Mouse (Mus musculus) embryonic facial prominence, embryonic 14.5 days (tissue): ENCODE measurements at regions not wholly inside any gene's neighbourhood (a gene's known extent, or its start where the extent isn't known, plus 50 kb on each side); places are given as distances from the start of the nearest gene placed in this dataset.

Source experiments
- ATAC-seq: fragments of 200-750 bp; cut with Nextera tagmentation; 2 replicates; pipeline ENCODE4 v1.8.0; 2017; ENCODE audit warnings: low read depth, moderate number of reproducible peaks, moderate TSS enrichment
- DNase-seq: peaks from one replicate; pipeline ENCODE4 v3.0.0-alpha.2; 2015; ENCODE audit warnings: low spot score
- H3K27ac ChIP-seq: fragments of 300-500 bp; sonication (generic); replicated peaks from 2 replicates; pipeline ENCODE4 v1.5.1; 2014; ENCODE audit warnings: low read depth, mild to moderate bottlenecking, low read length, moderate library complexity
- H3K27me3 ChIP-seq: fragments of 300-500 bp; sonication (generic); replicated peaks from 2 replicates; pipeline ENCODE4 v1.6.1; 2014; ENCODE audit warnings: low read length; ENCODE audit not compliant: control insufficient read depth, insufficient read depth
- H3K36me3 ChIP-seq: fragments of 300-500 bp; sonication (generic); 2 replicates; pipeline ENCODE4 v1.6.1; 2014; ENCODE audit warnings: low read length, mixed read lengths; ENCODE audit not compliant: control insufficient read depth, insufficient read depth
- H3K4me1 ChIP-seq: fragments of 300-500 bp; sonication (generic); 2 replicates; pipeline ENCODE4 v1.6.1; 2014; ENCODE audit warnings: antibody characterized with exemption, low read length; ENCODE audit not compliant: control insufficient read depth, insufficient read depth
- H3K4me2 ChIP-seq: fragments of 300-500 bp; sonication (generic); 2 replicates; pipeline ENCODE4 v1.6.1; 2014; ENCODE audit warnings: low read depth, mild to moderate bottlenecking, low read length, moderate library complexity, mixed read lengths
- H3K4me3 ChIP-seq: fragments of 300-500 bp; sonication (generic); 2 replicates; pipeline ENCODE4 v1.5.1; 2014; ENCODE audit warnings: low read depth, mild to moderate bottlenecking, low read length
- H3K9ac ChIP-seq: fragments of 300-500 bp; sonication (generic); 2 replicates; pipeline ENCODE4 v1.6.1; 2014; ENCODE audit warnings: low read depth, mild to moderate bottlenecking, low read length, moderate library complexity, mixed read lengths
- H3K9me3 ChIP-seq: fragments of 300-500 bp; sonication (generic); 2 replicates; pipeline ENCODE4 v1.6.1; 2016; ENCODE audit warnings: low read length; ENCODE audit not compliant: control insufficient read depth
- WGBS: fragments of 180-500 bp; shearing (Covaris S2); extraction: QIAGEN DNeasy Blood & Tissue Kit; methylation state at CpG from one replicate; pipeline ENCODE4 v1.1.7; 2014; 5-methylcytosine and 5-hydroxymethylcytosine counted together

GRCm38 (mm10) chrX:11861119-11861708 is 298.9 kb downstream of the Bcor start:
- no peak overlapping the region for H3K4me2 ChIP-seq
- no peaks in the 10 kb centered on the region for H3K9me3 ChIP-seq
- no peak overlapping the region for H3K9ac ChIP-seq
- H3K4me3 ChIP-seq = no peak overlapping the region
- H3K4me1 ChIP-seq = no peaks in the 10 kb centered on the region
- 58% methylated on average over 11 of the region's 11 CpGs for WGBS
- ATAC-seq (no peak), DNase-seq (no peak)
- H3K36me3 ChIP-seq = no peaks in the 10 kb centered on the region
- H3K27me3 ChIP-seq = peaks cover 18% of the 10 kb centered on the region
- H3K27ac ChIP-seq = no peak overlapping the region

- no peak for ATAC-seq
- Histone ChIP-seq H3K4me1 (no peaks in the 10 kb centered on the region), H3K36me3 (no peaks in the 10 kb centered on the region), H3K27ac (no peak overlapping the region), H3K4me2 (no peak overlapping the region), H3K9ac (no peak overlapping the region), H3K9me3 (no peaks in the 10 kb centered on the region), H3K27me3 (peaks cover 18% of the 10 kb centered on the region), H3K4me3 (no peak overlapping the region)
- no peak for DNase-seq
- 19% methylated on average over 6 of the region's 8 CpGs for WGBS
Measured at GRCm38 (mm10) chrX:11861892-11862291, 298.3 kb downstream of the Bcor start.

DNA sequence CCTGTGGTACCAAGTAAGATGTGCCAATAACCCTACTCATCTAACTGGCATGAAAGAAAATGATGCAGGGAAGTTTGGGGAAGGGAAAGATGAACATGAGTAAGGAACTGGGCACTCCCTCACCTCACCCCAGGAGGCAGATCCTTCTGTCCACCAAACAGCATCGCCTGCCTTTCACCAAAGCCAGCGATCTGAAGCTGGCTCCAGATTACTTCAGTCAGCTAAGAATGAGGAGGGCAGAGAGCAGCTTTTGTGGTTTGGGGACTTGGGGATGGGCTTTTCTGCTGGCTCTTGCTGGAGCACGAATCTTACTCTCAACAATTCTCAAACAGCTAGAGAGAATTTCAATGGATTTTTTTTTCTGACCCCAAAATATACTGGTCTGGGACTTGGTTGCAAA is 297.0 kb downstream of the Bcor start:
- DNase-seq (no peak), ATAC-seq (no peak)
- no peak overlapping the region for H3K4me3 ChIP-seq
- peaks cover 16% of the 10 kb centered on the region for H3K27me3 ChIP-seq
- no peak overlapping the region for H3K9ac ChIP-seq
- H3K36me3 ChIP-seq = no peaks in the 10 kb centered on the region
- H3K4me2 ChIP-seq = no peak overlapping the region
- no peaks in the 10 kb centered on the region for H3K4me1 ChIP-seq
- WGBS = 38% methylated on average over 3 of the region's 3 CpGs
- H3K27ac ChIP-seq = no peak overlapping the region
- H3K9me3 ChIP-seq = no peaks in the 10 kb centered on the region

GRCm38 (mm10) chrX:11873913-11874312 is 286.2 kb downstream of the Bcor start:
- Histone ChIP-seq H3K4me2 (no peak overlapping the region), H3K4me1 (no peaks in the 10 kb centered on the region), H3K9me3 (no peaks in the 10 kb centered on the region), H3K27me3 (peaks cover 4% of the 10 kb centered on the region; the same call in 1 of the 2 replicates), H3K9ac (no peak overlapping the region), H3K36me3 (no peaks in the 10 kb centered on the region), H3K4me3 (no peak overlapping the region), H3K27ac (no peak overlapping the region)
- peak; percentile 20 for DNase-seq
- ATAC-seq = no peak
- WGBS = 92% methylated on average over 6 of the region's 6 CpGs

DNA sequence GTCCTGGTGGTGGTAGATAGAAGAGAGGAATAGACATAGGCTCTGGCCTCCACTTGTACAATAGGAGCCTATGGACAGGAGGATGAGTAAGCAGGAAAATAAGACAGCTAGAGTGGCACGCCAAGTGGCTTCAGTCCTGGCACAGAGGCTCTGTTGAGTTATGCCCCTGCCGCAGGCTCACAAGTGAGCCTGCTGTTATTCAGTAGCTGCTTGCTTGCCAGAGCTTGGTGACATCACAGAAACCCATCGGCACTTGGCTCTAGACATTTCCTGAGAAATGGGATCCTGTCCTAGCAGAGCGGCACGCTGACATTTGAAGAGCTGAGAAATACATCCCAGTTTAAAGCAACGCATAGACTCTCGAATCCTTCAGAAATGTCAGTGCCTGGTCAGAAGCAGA is 283.5 kb downstream of the Bcor start:
- H3K27ac ChIP-seq = no peak overlapping the region
- H3K9ac ChIP-seq = no peak overlapping the region
- no peak overlapping the region for H3K4me3 ChIP-seq
- no peaks in the 10 kb centered on the region for H3K9me3 ChIP-seq
- no peaks in the 10 kb centered on the region for H3K4me1 ChIP-seq
- no peak overlapping the region for H3K4me2 ChIP-seq
- H3K27me3 ChIP-seq = peaks cover 4% of the 10 kb centered on the region; the same call in 1 of the 2 replicates
- 70% methylated on average over 7 of the region's 7 CpGs for WGBS
- DNase-seq (no peak), ATAC-seq (no peak)
- H3K36me3 ChIP-seq = no peaks in the 10 kb centered on the region

DNA sequence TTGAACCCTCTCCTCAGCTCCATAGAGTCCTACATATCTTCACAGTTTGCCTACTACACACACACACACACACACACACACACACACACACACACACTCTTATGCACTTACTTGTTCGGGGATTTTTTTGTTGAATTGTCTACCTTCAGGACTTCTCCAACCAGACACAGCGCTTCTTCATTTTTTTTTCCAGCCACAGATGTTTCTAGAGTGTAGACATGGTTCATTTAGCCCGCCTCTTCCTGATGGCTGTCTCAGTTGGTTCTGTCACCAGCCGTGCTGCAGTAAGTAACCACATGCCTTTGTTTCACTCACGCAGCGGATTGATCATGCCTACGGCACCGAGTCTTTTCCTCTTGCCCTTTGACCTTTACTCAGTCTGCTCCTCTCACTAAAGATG is 282.1 kb downstream of the Bcor start:
- Histone ChIP-seq H3K27ac (no peak overlapping the region), H3K4me2 (no peak overlapping the region), H3K4me3 (no peak overlapping the region), H3K36me3 (no peaks in the 10 kb centered on the region), H3K27me3 (peaks cover 4% of the 10 kb centered on the region; the same call in 1 of the 2 replicates), H3K4me1 (no peaks in the 10 kb centered on the region), H3K9me3 (no peaks in the 10 kb centered on the region), H3K9ac (no peak overlapping the region)
- ATAC-seq = no peak
- 54% methylated on average over 8 of the region's 8 CpGs for WGBS
- no peak for DNase-seq

DNA sequence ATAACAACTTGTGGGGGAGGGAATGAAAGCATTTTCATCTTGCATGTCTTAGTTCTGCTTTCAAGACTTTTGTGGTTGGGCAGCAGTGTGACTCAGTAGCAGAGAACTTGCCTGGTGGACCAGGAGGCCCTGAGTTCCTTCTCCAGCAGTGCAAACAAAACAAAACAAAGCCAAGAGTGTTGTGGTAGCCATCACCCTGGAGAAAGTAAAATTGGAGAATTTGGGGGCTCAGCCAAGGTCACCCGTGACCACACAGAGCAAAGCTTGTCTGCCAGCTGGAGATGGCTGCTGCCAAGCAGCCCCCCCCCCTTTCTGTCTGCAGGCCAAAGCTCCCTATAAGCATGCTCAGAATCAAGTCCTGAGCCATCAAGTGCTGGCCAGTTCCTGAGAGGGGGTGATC is 279.2 kb downstream of the Bcor start:
- no peak overlapping the region for H3K4me2 ChIP-seq
- H3K4me1 ChIP-seq = no peaks in the 10 kb centered on the region
- H3K9me3 ChIP-seq = no peaks in the 10 kb centered on the region
- no peak overlapping the region for H3K9ac ChIP-seq
- ATAC-seq = no peak
- no peak for DNase-seq
- 57% methylated on average over 1 of the region's 1 CpGs for WGBS
- no peaks in the 10 kb centered on the region; the same call in none of the 2 replicates for H3K27me3 ChIP-seq
- no peak overlapping the region for H3K27ac ChIP-seq
- no peaks in the 10 kb centered on the region for H3K36me3 ChIP-seq
- no peak overlapping the region for H3K4me3 ChIP-seq

DNA sequence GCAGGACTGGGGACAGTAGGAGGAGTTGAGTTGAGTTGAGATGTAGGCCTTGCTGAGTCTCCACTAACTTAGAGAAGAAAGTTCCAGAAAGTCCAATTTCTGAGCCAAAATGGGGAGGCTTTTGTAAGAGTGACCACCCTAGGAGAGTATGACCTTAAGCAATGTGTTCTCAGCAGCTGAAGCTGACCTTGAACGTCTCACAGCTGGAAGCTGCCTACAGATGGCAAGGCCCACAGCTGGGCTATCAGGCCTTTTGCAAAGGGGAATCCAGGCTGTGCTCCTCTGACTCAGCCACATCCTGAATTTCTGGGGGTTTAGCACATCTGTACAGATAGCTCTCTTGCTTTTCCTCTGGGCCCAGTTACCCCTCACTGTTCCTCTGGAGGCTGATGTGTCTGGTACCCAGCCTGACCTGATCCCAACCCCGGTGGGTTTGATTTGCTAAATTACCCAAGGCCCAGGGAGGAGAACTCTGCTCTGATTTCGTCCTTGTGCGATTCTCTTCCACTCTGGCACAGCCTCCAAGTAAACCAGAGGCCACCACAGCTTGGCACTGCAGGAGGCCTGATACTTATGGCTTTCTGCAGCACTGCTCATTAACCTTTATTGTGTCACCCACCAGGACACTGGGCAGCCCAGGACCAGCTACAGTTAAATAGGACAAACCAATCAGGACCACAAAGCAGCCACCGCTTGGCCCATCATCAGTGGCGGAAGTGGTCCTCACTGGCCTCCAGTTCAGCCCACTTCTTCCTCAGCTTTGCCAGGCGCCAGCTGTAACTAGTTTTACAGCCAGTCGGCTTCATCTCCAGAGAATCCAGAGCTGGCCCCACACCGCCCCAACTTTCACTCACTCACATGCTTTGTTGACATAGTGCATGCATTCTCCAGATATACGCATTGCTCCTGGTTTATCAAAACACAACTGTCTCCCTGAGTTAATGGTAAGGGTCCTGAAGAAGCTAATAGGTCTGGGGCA is 276.1 kb downstream of the Bcor start:
- H3K27me3 ChIP-seq = no peaks in the 10 kb centered on the region; the same call in none of the 2 replicates
- no peak for DNase-seq
- no peak overlapping the region for H3K27ac ChIP-seq
- H3K4me1 ChIP-seq = no peaks in the 10 kb centered on the region; the same call in 1 of the 2 replicates
- WGBS = 66% methylated on average over 10 of the region's 10 CpGs
- ATAC-seq = no peak
- no peaks in the 10 kb centered on the region for H3K9me3 ChIP-seq
- H3K4me3 ChIP-seq = no peak overlapping the region
- no peak overlapping the region for H3K9ac ChIP-seq
- no peak overlapping the region for H3K4me2 ChIP-seq
- no peaks in the 10 kb centered on the region for H3K36me3 ChIP-seq
